Mouse (Mus musculus) kidney, postnatal 25 days (tissue): ENCODE data around the gene Cdh16.
A peak's percentile ranks its signal among the peaks of the same experiment; 100 is the strongest.

Experiments
- DNase-seq, 2 experiments: peaks; one replicate each; pipeline ENCODE4 v3.0.0; 2021; ENCODE audit warnings: mixed read lengths in 2 of 2

The Cdh16 gene

GRCm38 (mm10) chr8:104570436-104571343 is 53.5 kb downstream of the Cdh16 start:
- DNase-seq: peak; percentile 85 to 92

GRCm38 (mm10) chr8:104569559-104569958 is 54.6 kb downstream of the Cdh16 start:
- peak; percentile 77 to 84 for DNase-seq

DNA sequence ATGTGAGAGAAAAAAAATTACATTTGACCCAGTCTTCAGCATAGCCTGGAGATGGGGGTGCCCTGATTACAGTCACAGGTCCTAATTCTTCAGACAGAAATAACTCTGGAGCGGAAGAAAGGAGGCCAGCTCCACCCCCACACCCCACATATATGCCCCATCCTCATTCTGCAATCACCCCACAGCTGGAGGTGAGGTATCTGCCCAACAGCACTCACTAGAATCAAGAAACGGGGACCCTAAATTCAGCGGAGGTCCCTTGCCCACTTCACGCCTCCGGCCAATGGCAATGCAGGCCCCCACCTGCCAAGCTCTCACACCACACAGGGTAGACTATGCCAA is 58.8 kb downstream of the Cdh16 start:
- no peak for DNase-seq

DNA sequence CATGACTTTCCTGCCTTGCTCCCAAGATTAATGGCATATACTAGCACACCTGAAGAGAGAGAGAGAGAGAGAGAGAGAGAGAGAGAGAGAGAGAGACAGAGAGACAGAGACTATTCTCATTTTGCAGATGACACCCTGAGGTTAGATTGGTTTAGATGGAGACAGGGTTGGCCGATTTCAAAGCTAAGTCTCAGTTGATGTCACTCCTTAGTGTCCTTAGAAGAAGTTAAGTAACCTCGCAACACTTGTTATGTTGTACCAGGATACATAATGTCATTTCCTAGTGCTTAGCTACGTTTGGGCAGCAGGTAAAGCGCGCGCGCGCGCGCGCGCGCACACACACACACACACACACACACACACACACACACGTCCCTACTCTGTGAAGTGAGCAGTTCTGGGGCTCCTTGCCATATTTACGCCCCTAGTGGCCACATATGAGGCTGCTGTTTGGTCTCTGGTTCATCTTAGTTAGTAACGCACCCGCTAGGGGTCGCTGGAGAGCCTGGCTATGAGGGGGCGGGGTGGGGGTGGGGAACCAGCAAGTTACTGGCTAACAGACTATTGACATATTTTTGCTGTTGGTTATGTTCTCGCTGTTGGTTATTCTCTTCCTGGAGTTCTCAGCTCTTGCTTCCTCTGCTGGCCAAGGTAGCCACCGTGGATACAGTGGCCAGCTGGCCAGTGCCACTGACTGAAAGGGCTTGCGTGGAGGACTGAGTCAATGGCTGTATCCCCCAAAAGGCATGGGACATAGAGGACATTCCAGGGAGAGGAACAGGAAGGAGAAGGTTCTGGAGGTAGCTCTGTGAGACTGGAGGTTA is 59.4 kb downstream of the Cdh16 start:
- peak; percentile 91 to 96 for DNase-seq

DNA sequence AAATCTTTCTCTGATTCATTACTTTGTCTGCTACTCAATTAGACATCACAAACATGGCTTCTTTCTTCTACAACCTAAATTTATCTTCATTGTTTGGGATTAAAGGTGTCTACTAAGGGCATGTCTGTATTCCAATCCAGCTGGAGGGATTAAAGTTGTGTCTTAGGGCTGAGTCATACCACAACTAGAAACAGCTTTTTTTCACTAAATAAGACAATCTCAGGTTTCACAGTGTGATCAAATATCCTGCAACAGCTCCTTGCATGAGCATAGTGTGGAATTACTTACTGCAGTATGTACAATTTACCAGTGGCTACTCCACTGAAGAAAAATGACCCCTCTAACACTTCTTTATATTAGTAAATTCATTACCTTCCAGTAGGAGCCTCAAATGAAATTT is 63.5 kb downstream of the Cdh16 start:
- no peak for DNase-seq

- DNase-seq: no peak
Measured at GRCm38 (mm10) chr8:104557226-104557625, 67.0 kb downstream of the Cdh16 start.

DNA sequence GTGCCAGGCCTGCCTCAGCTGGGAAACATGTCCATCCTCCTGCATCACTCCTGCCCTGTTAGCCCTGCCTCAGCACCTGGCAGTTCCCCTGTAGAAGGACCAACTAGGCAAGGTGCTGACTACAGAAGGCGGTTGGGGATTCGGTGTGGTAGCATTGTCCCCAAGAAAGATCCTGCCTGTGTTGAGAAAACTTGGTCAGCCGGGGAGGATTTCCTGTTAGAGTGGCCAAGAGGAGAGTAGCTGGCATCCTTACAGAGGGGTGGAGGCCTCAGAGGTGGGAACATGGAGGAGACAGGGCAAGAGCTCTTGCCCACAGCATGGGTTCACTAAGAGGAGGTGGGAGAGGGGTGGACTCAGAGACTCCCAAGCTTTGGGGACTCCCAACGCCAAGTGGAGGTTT is 69.0 kb downstream of the Cdh16 start:
- DNase-seq: peak in 1 of 2 experiments; percentile 19
